Mouse (Mus musculus) liver, adult 2 months (tissue): Measurements from ENCODE around the gene Cdh24. TPM values are rescaled to one million over a fixed set of nuclear protein-coding genes. Genes with fewer than 3 reads are reported as not detected.

Experiments used
- DNase-seq: peaks from one replicate; pipeline ENCODE4 v3.0.0-alpha.2; 2011; ENCODE audit warnings: low read depth, low spot score; ENCODE audit errors: extremely low read depth
- H3K27ac ChIP-seq: fragments of 200-500 bp; replicated peaks from 2 replicates; pipeline ENCODE4 v1.5.1; 2012; ENCODE audit warnings: low read depth, mild to moderate bottlenecking, control low read depth, inconsistent platforms, low read length; ENCODE audit not compliant: insufficient read depth
- H3K27me3 ChIP-seq: fragments of 200-500 bp; 2 replicates; pipeline ENCODE4 v1.6.1; 2012; ENCODE audit warnings: mild to moderate bottlenecking, moderate library complexity, low read length, inconsistent platforms; ENCODE audit not compliant: control insufficient read depth, insufficient read depth
- H3K36me3 ChIP-seq: fragments of 200-500 bp; 2 replicates; pipeline ENCODE4 v1.6.1; 2012; ENCODE audit warnings: low read length, inconsistent platforms; ENCODE audit not compliant: control insufficient read depth, insufficient read depth
- H3K4me1 ChIP-seq: fragments of 200-500 bp; 2 replicates; pipeline ENCODE4 v1.6.1; 2011; ENCODE audit warnings: low read length; ENCODE audit not compliant: control insufficient read depth, insufficient read depth
- H3K4me3 ChIP-seq: fragments of 200-500 bp; 2 replicates; pipeline ENCODE4 v1.5.1; 2011; ENCODE audit warnings: low read depth, mild to moderate bottlenecking, control low read depth, low read length, moderate library complexity; ENCODE audit not compliant: insufficient read depth
- H3K79me2 ChIP-seq: fragments of 200-500 bp; 2 replicates; pipeline ENCODE4 v1.6.1; 2012; ENCODE audit warnings: inconsistent platforms, mild to moderate bottlenecking, low read length, moderate library complexity; ENCODE audit not compliant: control insufficient read depth, insufficient read depth
- H3K9ac ChIP-seq: fragments of 200-500 bp; 2 replicates; pipeline ENCODE4 v1.6.1; 2012; ENCODE audit warnings: low read depth, mild to moderate bottlenecking, control low read depth, inconsistent platforms, low read length
- CTCF ChIP-seq: fragments of 200-500 bp; IDR thresholded peaks from 2 replicates; pipeline ENCODE4 v1.5.1; 2011; ENCODE audit warnings: low read depth, low read length, control low read depth
- POLR2A ChIP-seq: fragments of 200-500 bp; IDR thresholded peaks from 2 replicates; pipeline ENCODE4 v1.6.1; 2011; ENCODE audit warnings: low read length, control low read depth; ENCODE audit not compliant: insufficient read depth; ENCODE audit errors: extremely low read depth
- WGBS: fragments of 180-500 bp; shearing (Covaris S2); methylation state at CpG from one replicate; pipeline ENCODE4 v1.1.7; 2018; 5-methylcytosine and 5-hydroxymethylcytosine counted together
- polyA plus RNA-seq: library from polyadenylated mRNA; depleted of rRNA; stranded (reverse); fragments of >200 nt; gene quantifications from 2 replicates; pipeline ENCODE4 v1.2.3, GENCODE M21; 2012
- total RNA-seq: library from RNA; depleted of rRNA; stranded (reverse); fragments of >200 nt; gene quantifications from 2 replicates; pipeline ENCODE4 v1.2.3, GENCODE M21; 2014

Gene Cdh24
- total and polyA plus RNA-seq, 2 experiments: 0.09 to 0.73 TPM

- H3K4me1 ChIP-seq: peaks cover 6% of the 10 kb centered on the region
- DNase-seq: peak; percentile 77
- H3K4me3 ChIP-seq: no peak overlapping the region
- peaks cover 52% of the 10 kb centered on the region for H3K36me3 ChIP-seq
- H3K27me3 ChIP-seq: no peaks in the 10 kb centered on the region
- no peak overlapping the region for H3K27ac ChIP-seq
- peaks cover 4% of the 10 kb centered on the region; the same call in 1 of the 2 replicates for H3K79me2 ChIP-seq
- TF ChIP-seq POLR2A (no peak), CTCF (peak; percentile 71)
- 64% methylated on average over 23 of the region's 23 CpGs for WGBS
- H3K9ac ChIP-seq: no peak overlapping the region
Observed at GRCm38 (mm10) chr14:54650621-54651454, 9.7 kb upstream of the Cdh24 start.

GRCm38 (mm10) chr14:54647900-54648299, 6.7 kb upstream of the Cdh24 start:
- Histone ChIP-seq H3K9ac (no peak overlapping the region), H3K36me3 (peaks cover 69% of the 10 kb centered on the region), H3K27me3 (no peaks in the 10 kb centered on the region), H3K4me1 (no peaks in the 10 kb centered on the region), H3K79me2 (peaks cover 4% of the 10 kb centered on the region; the same call in 1 of the 2 replicates), H3K4me3 (no peak overlapping the region), H3K27ac (no peak overlapping the region)
- no peak for DNase-seq
- TF ChIP-seq CTCF: no peak
- WGBS: 79% methylated on average over 4 of the region's 4 CpGs

- peaks cover 69% of the 10 kb centered on the region for H3K36me3 ChIP-seq
- no peak for DNase-seq
Observed at GRCm38 (mm10) chr14:54646898-54647636, 5.9 kb upstream of the Cdh24 start.

GRCm38 (mm10) chr14:54646455-54646854, 5.3 kb upstream of the Cdh24 start:
- Histone ChIP-seq H3K4me3 (no peak overlapping the region), H3K9ac (no peak overlapping the region), H3K27me3 (no peaks in the 10 kb centered on the region), H3K79me2 (peaks cover 4% of the 10 kb centered on the region; the same call in 1 of the 2 replicates), H3K36me3 (peaks cover 66% of the 10 kb centered on the region), H3K4me1 (no peaks in the 10 kb centered on the region), H3K27ac (no peak overlapping the region)
- 96% methylated on average over 17 of the region's 17 CpGs for WGBS
- TF ChIP-seq CTCF (no peak), POLR2A (no peak)
- DNase-seq: no peak

More at GRCm38 (mm10) chr14:54646898-54647636, 5.9 kb upstream of the Cdh24 start:
- WGBS: 92% methylated on average over 8 of the region's 8 CpGs
- no peak overlapping the region for H3K27ac ChIP-seq
- TF ChIP-seq CTCF (no peak), POLR2A (no peak)
- no peaks in the 10 kb centered on the region for H3K4me1 ChIP-seq
- peaks cover 4% of the 10 kb centered on the region; the same call in 1 of the 2 replicates for H3K79me2 ChIP-seq
- no peak overlapping the region for H3K9ac ChIP-seq
- no peak overlapping the region for H3K4me3 ChIP-seq
- no peaks in the 10 kb centered on the region for H3K27me3 ChIP-seq

- no peak for TF ChIP-seq CTCF
- TF ChIP-seq POLR2A: no peak
- Histone ChIP-seq H3K9ac (no peak overlapping the region), H3K27ac (no peak overlapping the region), H3K4me3 (no peak overlapping the region), H3K79me2 (no peaks in the 10 kb centered on the region), H3K27me3 (no peaks in the 10 kb centered on the region), H3K36me3 (peaks cover 50% of the 10 kb centered on the region), H3K4me1 (no peaks in the 10 kb centered on the region)
- WGBS: 87% methylated on average over 9 of the region's 9 CpGs
- DNase-seq: no peak
Observed at GRCm38 (mm10) chr14:54644294-54644693, 3.1 kb upstream of the Cdh24 start.
